Mouse (Mus musculus) effector memory CD4-positive, alpha-beta T cell, adult 7 months (primary cell): Measurements from ENCODE around the gene Slc10a4. TPM values are rescaled to one million over a fixed set of nuclear protein-coding genes. Genes with fewer than 3 reads are reported as not detected.

Source experiments
- polyA plus RNA-seq: library from polyadenylated mRNA; unstranded; fragments of 100-300 nt; shearing (Covaris generic); gene quantifications from one replicate; pipeline ENCODE4 v1.2.1, GENCODE M21; 2017

Slc10a4 gene
- polyA plus RNA-seq: not detected

GRCm38 (mm10) chr5:73006784-73007581 lies at the start of gene Slc10a4:
Slc10a4 (plus strand) TSS chr5:73006883.

GRCm38 (mm10) chr5:72974602-72975001 lies 32.1 kb upstream of the Slc10a4 start, which contains the start of gene Gm10135:
Gm10135 (minus strand) TSS chr5:72974702.

Other genes with a start within 250 kb of the Slc10a4 start
- 15.0 TPM for gene Tec, start 138.4 kb upstream of the Slc10a4 start, polyA plus RNA-seq
- 71.0 TPM for gene Slain2, start 92.6 kb upstream of the Slc10a4 start, polyA plus RNA-seq
- not detected for gene Gm10135, start 32.2 kb upstream of the Slc10a4 start, polyA plus RNA-seq
- 92.5 TPM for gene Fryl, start 249.7 kb downstream of the Slc10a4 start, polyA plus RNA-seq